32 mouse cellular contexts compared by ENCODE assay signal in genomic region chr8:90502879-90503278, GRCm38 (mm10).
DNase-seq lines count a peak whose midpoint lies in the region; ATAC-seq lines count a peak whose summit lies in the region.
"Had no signal": no experiment of that assay in that cellular context is flagged by ENCODE, and none has a peak within 500 bp of the region (broad histone marks: within the 10 kb centered on the region; RNA-seq: fewer than 3 reads in every experiment).

No protein-coding gene starts in this region.

- no peak overlapping the region for H3K4me2 ChIP-seq in heart, embryonic 13.5 days
- H3K4me2 ChIP-seq: embryonic facial prominence, embryonic 13.5 days; forebrain, embryonic 15.5 days; intestine, embryonic 15.5 days; midbrain, embryonic 15.5 days; neural tube, embryonic 15.5 days had no signal

- DNase-seq in heart, postnatal 4 days: no peak
- DNase-seq in left cerebral cortex, adult 11 months (ENCODE audit: low spot score): peak; percentile 47
- DNase-seq in left cerebral cortex, adult 18-20 months (ENCODE audit: low spot score in 2 of 2): no peak
- DNase-seq in right cerebral cortex, postnatal 36 days (ENCODE audit: low spot score in 2 of 2): peak; percentile 30 to 49
- no peak for DNase-seq in right cerebral cortex, postnatal 14 days
- DNase-seq in ovary, adult 18-20 months (ENCODE audit: low spot score): no peak
- DNase-seq: adrenal gland, postnatal 10 days; cerebellum, adult 11-12 months; cerebellum, adult 9-11 months; heart, adult 2 months; kidney, adult 8-10 months; kidney, postnatal 4 days; layer of hippocampus, adult 9-11 months; liver; lung, adult 2 months; lung, postnatal 10 days; right cerebral cortex, postnatal 25 days; thymus, adult 2 months; thymus, postnatal 36 days had no signal

- no peak for ATAC-seq in heart, embryonic 13.5 days (ENCODE audit: extremely low read depth, insufficient number of reproducible peaks, low FRiP score, low TSS enrichment)
- ATAC-seq: forebrain, embryonic 15.5 days; hindbrain, embryonic 16.5 days; intestine, embryonic 15.5 days; midbrain, embryonic 15.5 days; Patski had no signal

- H3K9me3 ChIP-seq in heart, embryonic 13.5 days: no peaks in the 10 kb centered on the region
- H3K9me3 ChIP-seq: embryonic facial prominence, embryonic 13.5 days; forebrain, embryonic 10.5 days; forebrain, embryonic 15.5 days; intestine, embryonic 15.5 days; midbrain, embryonic 15.5 days; neural tube, embryonic 15.5 days had no signal

- no peak overlapping the region for H3K4me3 ChIP-seq in heart, embryonic 13.5 days
- H3K4me3 ChIP-seq: embryonic facial prominence, embryonic 13.5 days; forebrain, embryonic 10.5 days; forebrain, embryonic 15.5 days; heart, adult 2 months; intestine, embryonic 15.5 days; midbrain, embryonic 15.5 days; neural tube, embryonic 15.5 days had no signal

- peak overlapping the region; percentile 48; the same call in 1 of the 2 replicates for H3K27ac ChIP-seq in heart, embryonic 13.5 days (replicated peaks)
- H3K27ac ChIP-seq: embryonic facial prominence, embryonic 13.5 days; forebrain, embryonic 10.5 days; forebrain, embryonic 15.5 days; heart, adult 2 months; intestine, embryonic 15.5 days; kidney, postnatal 0 days; liver, embryonic 14.5 days; macrophage; midbrain, embryonic 15.5 days; neural tube, embryonic 15.5 days; stomach, postnatal 0 days had no signal

- 38% methylated on average over 2 of the region's 2 CpGs for WGBS in heart, embryonic 13.5 days

- H3K36me3 ChIP-seq in heart, embryonic 13.5 days: no peaks in the 10 kb centered on the region
- H3K36me3 ChIP-seq: embryonic facial prominence, embryonic 13.5 days; forebrain, embryonic 10.5 days; forebrain, embryonic 15.5 days; intestine, embryonic 15.5 days; midbrain, embryonic 15.5 days; neural tube, embryonic 15.5 days had no signal

- peaks cover 23% of the 10 kb centered on the region for H3K4me1 ChIP-seq in heart, embryonic 13.5 days
- H3K4me1 ChIP-seq: embryonic facial prominence, embryonic 13.5 days; intestine, embryonic 15.5 days; neural tube, embryonic 15.5 days had no signal

- no peaks in the 10 kb centered on the region for H3K27me3 ChIP-seq in heart, embryonic 13.5 days (replicated peaks)
- H3K27me3 ChIP-seq: forebrain, embryonic 15.5 days; intestine, embryonic 15.5 days; midbrain, embryonic 15.5 days; neural tube, embryonic 15.5 days; Patski had no signal

- H3K9ac ChIP-seq in heart, embryonic 13.5 days: no peak overlapping the region
- H3K9ac ChIP-seq: embryonic facial prominence, embryonic 13.5 days; forebrain, embryonic 15.5 days; intestine, embryonic 15.5 days; liver, embryonic 14.5 days; midbrain, embryonic 15.5 days; neural tube, embryonic 15.5 days had no signal

Comparison
In these comparisons a context has a peak if more than half of its experiments do, and no peak if none do; other contexts are left out.
1. DNase-seq: peak in left cerebral cortex, adult 11 months (single experiment) and right cerebral cortex, postnatal 36 days (2 of 2); none in heart, postnatal 4 days (single experiment), left cerebral cortex, adult 18-20 months (0 of 2), right cerebral cortex, postnatal 14 days (single experiment) and ovary, adult 18-20 months (single experiment).